Mouse (Mus musculus): ENCODE results near the gene Themis2. TPM values are rescaled to one million over a fixed set of nuclear protein-coding genes. Genes with fewer than 3 reads are reported as not detected.
A peak's percentile ranks its signal among the peaks of the same experiment; 100 is the strongest.
"Not testable (repeated sequence)": the region's sequence is repeated elsewhere in the genome, so short reads cannot be mapped to it uniquely, and the experiment has no call there.

Themis2 gene
- polyA plus RNA-seq, 1 experiment from 2014 or later: 0.28 TPM

GRCm38 (mm10) chr4:132767914-132768876 is 28.0 kb downstream of the Themis2 start, which contains the start of gene Rpa2:
Rpa2 (plus strand) TSS chr4:132768332.
- peak within 1 kb of the TSS; percentile 86 for H3K4me2 ChIP-seq (replicated peaks)
- under 1% methylated on average over 71 of the region's 71 CpGs for WGBS
- peak; percentile 98 for ATAC-seq (replicated peaks)
- no peak within 1 kb of the TSS for H3K27ac ChIP-seq (replicated peaks)
- peak within 1 kb of the TSS; percentile 81 for H3K4me3 ChIP-seq
- no peaks in the 10 kb centered on the region for H3K9me3 ChIP-seq
- H3K9ac ChIP-seq (replicated peaks): peak within 1 kb of the TSS; percentile 60
- H3K4me1 ChIP-seq: peaks cover 12% of the 10 kb centered on the region
- no peaks in the 10 kb centered on the region for H3K27me3 ChIP-seq
- H3K36me3 ChIP-seq: peaks cover 12% of the 10 kb centered on the region

- not testable (repeated sequence) for H3K4me2 ChIP-seq (replicated peaks)
- 90% methylated on average over 3 of the region's 3 CpGs for WGBS
Measured at GRCm38 (mm10) chr4:132763125-132763524, 33.1 kb downstream of the Themis2 start.

DNA sequence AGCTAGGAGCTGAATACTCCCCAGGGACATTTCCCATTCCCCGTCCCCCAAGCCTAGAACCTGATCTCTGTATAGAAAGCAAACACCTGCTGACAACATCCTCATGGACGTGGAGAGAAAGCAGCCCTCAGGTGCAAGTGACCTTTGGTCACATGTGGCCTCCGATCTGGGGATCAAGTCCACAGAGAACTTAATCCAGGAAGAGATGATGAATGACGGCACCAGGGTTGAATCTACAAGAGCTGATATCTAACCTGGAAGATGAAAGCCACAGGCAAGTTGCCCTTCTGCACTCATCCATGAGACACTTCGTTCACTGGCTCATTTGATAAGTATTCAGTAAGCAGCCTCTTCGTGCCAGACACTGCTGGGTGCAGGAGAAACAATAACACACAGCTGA is 33.6 kb downstream of the Themis2 start:
- peaks cover 6% of the 10 kb centered on the region for H3K27me3 ChIP-seq
- H3K4me2 ChIP-seq (replicated peaks): no peak overlapping the region
- no peak overlapping the region for H3K27ac ChIP-seq (replicated peaks)
- no peaks in the 10 kb centered on the region for H3K4me1 ChIP-seq
- H3K4me3 ChIP-seq: no peak overlapping the region
- WGBS: 76% methylated on average over 6 of the region's 6 CpGs
- no peak for ATAC-seq (replicated peaks)
- H3K36me3 ChIP-seq: no peaks in the 10 kb centered on the region
- H3K9me3 ChIP-seq: no peaks in the 10 kb centered on the region
- no peak overlapping the region for H3K9ac ChIP-seq (replicated peaks)

More at GRCm38 (mm10) chr4:132763125-132763524, 33.1 kb downstream of the Themis2 start:
- H3K36me3 ChIP-seq; H3K9me3 ChIP-seq; H3K9ac ChIP-seq (replicated peaks); H3K4me1 ChIP-seq; H3K27me3 ChIP-seq; ATAC-seq (replicated peaks); H3K4me3 ChIP-seq; H3K27ac ChIP-seq (replicated peaks): not testable (repeated sequence)

DNA sequence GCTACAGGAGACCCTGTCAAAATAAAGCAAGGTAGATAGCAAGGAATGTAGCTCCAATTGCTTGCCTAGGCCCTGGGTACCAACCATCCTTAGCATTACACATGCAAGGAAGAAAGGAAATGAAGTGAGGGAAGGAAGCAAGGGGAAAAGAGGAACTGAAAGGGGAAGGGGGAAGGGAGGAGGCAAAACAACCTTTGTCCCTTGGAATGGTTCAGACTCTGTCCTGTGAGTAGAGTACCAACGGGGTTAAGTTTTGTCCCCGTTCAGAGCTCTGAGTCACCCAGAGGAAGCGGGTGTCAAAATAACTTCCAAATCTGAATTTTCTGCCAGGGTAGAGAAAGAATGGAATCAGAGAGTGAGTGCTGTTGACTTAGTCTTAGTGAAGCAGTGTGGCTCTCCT is 35.9 kb downstream of the Themis2 start:
- Histone ChIP-seq H3K4me1 (peaks cover 11% of the 10 kb centered on the region), H3K4me3 (no peak overlapping the region), H3K36me3 (no peaks in the 10 kb centered on the region), H3K27ac (replicated peaks) (no peak overlapping the region), H3K9ac (replicated peaks) (no peak overlapping the region), H3K4me2 (replicated peaks) (no peak overlapping the region), H3K27me3 (peaks cover 10% of the 10 kb centered on the region), H3K9me3 (no peaks in the 10 kb centered on the region)
- WGBS: 81% methylated on average over 3 of the region's 3 CpGs
- ATAC-seq (replicated peaks): no peak

DNA sequence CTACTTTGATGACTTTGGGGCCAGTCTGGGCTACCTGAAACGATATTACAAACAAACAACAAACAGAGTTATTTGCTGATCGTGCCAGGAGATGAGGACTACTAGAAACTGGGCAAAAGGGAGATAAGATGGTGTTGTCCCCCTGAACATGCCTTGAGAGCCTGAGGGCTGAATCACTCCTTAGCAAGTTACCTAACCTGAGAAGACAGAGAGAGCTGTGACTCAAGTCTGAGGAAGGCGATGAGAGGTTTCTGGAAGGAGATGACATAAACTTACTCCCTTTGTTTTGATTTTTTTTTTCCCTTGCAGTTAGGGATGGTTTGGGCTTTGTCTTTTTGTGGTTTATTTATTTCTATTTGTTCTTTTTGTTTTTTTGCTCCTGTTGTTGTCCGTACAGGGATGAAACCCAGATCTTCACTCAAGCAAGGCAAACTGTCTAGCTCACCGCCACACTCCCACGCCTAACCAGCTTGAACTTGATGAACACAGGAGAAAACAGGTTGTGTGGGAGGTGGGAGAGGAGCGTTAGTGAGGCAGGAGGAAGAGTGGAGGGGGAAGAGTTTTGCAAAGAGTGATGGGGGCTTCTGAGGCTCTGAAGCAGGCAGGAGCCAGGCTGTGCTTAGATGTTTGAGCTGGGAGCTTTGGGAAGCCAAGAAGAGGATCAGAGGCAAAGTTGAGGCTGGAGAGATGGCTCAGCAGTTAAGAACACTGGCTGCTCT is 38.4 kb downstream of the Themis2 start:
- 87% methylated on average over 7 of the region's 7 CpGs for WGBS
- H3K9ac ChIP-seq (replicated peaks): no peak overlapping the region
- H3K9me3 ChIP-seq: no peaks in the 10 kb centered on the region
- no peak overlapping the region for H3K4me3 ChIP-seq
- H3K4me2 ChIP-seq (replicated peaks): no peak overlapping the region
- H3K27me3 ChIP-seq: peaks cover 10% of the 10 kb centered on the region
- no peak overlapping the region for H3K27ac ChIP-seq (replicated peaks)
- no peak for ATAC-seq (replicated peaks)
- H3K36me3 ChIP-seq: no peaks in the 10 kb centered on the region
- peaks cover 11% of the 10 kb centered on the region for H3K4me1 ChIP-seq

- Histone ChIP-seq H3K4me3 (peak within 1 kb of the TSS; percentile 42), H3K4me2 (replicated peaks) (peak within 1 kb of the TSS; percentile 87)
- ATAC-seq (replicated peaks): peak; percentile 60; the same call in 1 of the 2 replicates
Measured at GRCm38 (mm10) chr4:132756974-132757373, 39.2 kb downstream of the Themis2 start, which contains the start of gene Smpdl3b. Smpdl3b (minus strand) TSS chr4:132757252.

GRCm38 (mm10) chr4:132752992-132753391 is 43.2 kb downstream of the Themis2 start:
- H3K4me1 ChIP-seq: peaks cover 11% of the 10 kb centered on the region
- 77% methylated on average over 6 of the region's 6 CpGs for WGBS
- H3K27me3 ChIP-seq: peaks cover 8% of the 10 kb centered on the region
- no peak overlapping the region for H3K27ac ChIP-seq (replicated peaks)
- no peak overlapping the region for H3K4me3 ChIP-seq
- no peaks in the 10 kb centered on the region for H3K36me3 ChIP-seq
- no peak for ATAC-seq (replicated peaks)
- H3K9me3 ChIP-seq: no peaks in the 10 kb centered on the region
- no peak overlapping the region for H3K9ac ChIP-seq (replicated peaks)
- H3K4me2 ChIP-seq (replicated peaks): no peak overlapping the region

More at GRCm38 (mm10) chr4:132756974-132757373, 39.2 kb downstream of the Themis2 start, which contains the start of gene Smpdl3b:
- peaks cover 11% of the 10 kb centered on the region for H3K4me1 ChIP-seq
- H3K27ac ChIP-seq (replicated peaks): no peak within 1 kb of the TSS
- H3K36me3 ChIP-seq: no peaks in the 10 kb centered on the region
- no peaks in the 10 kb centered on the region for H3K9me3 ChIP-seq
- H3K9ac ChIP-seq (replicated peaks): peak within 1 kb of the TSS; percentile 50; the same call in 1 of the 2 replicates
- 1% methylated on average over 22 of the region's 22 CpGs for WGBS
- H3K27me3 ChIP-seq: peaks cover 10% of the 10 kb centered on the region

DNA sequence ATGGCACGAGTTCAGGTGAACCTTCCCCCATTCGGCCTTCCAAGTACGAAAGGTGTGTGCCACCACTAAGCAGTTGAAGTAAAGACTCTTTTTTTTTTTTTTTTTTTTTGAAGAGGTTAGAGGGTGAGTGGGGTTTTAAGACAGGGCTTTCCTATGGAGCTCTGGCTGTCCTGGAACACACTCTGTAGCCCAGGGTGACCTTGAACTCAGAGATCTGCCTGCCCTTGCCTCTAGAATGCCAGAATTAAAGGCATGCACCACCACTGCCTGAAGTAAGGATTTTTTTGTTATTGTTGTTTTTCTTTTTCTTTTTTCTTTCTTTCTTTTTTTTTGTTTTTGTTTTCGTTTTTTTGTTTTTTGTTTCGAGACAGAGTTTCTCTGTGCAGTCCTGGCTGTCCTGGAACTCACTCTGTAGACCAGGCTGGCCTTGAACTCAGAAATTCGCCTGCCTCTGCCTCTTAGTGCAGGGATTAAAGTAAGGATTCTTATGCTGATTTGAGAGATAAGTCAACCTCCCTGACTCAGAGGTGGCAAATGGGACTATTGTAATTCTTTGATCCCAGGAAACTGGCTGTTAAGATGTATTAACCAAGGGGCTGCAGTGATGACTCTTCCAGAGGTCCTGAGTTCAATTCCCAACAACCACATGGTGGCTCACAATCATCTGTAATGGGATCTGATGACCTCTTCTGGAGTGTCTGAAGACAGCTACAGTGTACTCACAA is 46.8 kb downstream of the Themis2 start:
- ATAC-seq (replicated peaks): no peak
- Histone ChIP-seq H3K27ac (replicated peaks) (no peak overlapping the region), H3K9me3 (no peaks in the 10 kb centered on the region), H3K36me3 (no peaks in the 10 kb centered on the region), H3K27me3 (no peaks in the 10 kb centered on the region), H3K4me2 (replicated peaks) (no peak overlapping the region), H3K4me1 (0 out of 2 replicates have a peak, but pooled peaks cover 5% of the 10 kb centered on the region), H3K9ac (replicated peaks) (no peak overlapping the region), H3K4me3 (no peak overlapping the region)
- WGBS: 79% methylated on average over 6 of the region's 6 CpGs

DNA sequence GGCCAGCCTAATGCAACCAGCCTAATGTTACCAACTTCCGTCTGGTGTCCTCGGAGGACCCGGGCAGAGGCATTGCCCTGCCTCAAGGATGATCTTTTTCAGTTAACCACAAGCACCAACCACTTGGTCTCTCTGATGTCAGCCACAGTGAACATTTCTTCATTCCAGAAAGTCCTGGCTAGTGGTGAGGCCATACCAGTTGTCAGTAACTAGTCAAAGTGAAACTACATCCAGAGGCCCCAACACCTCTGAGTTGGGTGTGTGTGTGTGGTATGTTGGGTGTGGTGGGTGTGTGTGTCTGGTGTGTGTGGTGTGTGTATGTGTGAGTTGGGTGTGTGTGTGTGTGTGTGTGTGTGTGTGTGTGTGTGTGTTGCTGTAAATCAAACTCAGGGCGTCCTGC is 47.4 kb downstream of the Themis2 start:
- 0 out of 2 replicates have a peak, but pooled peaks cover 8% of the 10 kb centered on the region for H3K4me1 ChIP-seq
- no peak for ATAC-seq (replicated peaks)
- no peaks in the 10 kb centered on the region for H3K36me3 ChIP-seq
- no peak overlapping the region for H3K9ac ChIP-seq (replicated peaks)
- no peaks in the 10 kb centered on the region for H3K27me3 ChIP-seq
- H3K27ac ChIP-seq (replicated peaks): no peak overlapping the region
- no peak overlapping the region for H3K4me2 ChIP-seq (replicated peaks)
- no peak overlapping the region for H3K4me3 ChIP-seq
- 93% methylated on average over 4 of the region's 4 CpGs for WGBS
- no peaks in the 10 kb centered on the region for H3K9me3 ChIP-seq

DNA sequence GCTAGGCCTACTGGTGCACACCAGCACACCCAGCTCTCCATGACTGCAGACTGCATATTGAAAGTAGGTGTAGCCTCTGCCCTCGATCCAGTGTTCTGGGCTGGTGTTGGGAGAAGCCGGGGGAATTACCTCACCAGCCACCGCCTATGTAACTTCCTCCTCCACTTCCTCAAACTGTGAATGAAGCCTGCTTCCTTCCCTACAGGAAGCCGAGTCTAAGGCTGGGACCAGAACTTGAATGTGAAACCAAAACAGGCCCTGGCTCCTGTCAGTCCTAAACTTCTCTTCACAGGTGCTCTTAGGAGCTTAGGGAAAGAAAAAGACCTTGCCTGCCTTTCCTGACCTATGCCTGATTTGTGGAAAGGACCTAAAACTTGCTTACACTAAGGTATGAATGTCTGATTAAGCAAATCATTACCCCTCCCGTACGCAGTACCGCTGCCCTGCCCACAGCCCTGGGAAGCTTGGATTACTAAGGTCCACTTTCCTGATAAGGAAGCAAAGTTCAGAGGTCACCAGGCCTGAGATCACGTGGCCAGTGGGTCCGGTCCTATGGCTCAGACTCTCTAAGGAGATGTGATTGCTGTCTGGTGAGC is 48.4 kb downstream of the Themis2 start:
- H3K27ac ChIP-seq (replicated peaks): no peak overlapping the region
- no peak overlapping the region for H3K4me3 ChIP-seq
- ATAC-seq (replicated peaks): no peak
- no peak overlapping the region for H3K9ac ChIP-seq (replicated peaks)
- no peaks in the 10 kb centered on the region for H3K9me3 ChIP-seq
- no peaks in the 10 kb centered on the region for H3K27me3 ChIP-seq
- 78% methylated on average over 9 of the region's 9 CpGs for WGBS
- H3K4me2 ChIP-seq (replicated peaks): no peak overlapping the region
- H3K36me3 ChIP-seq: no peaks in the 10 kb centered on the region
- 0 out of 2 replicates have a peak, but pooled peaks cover 8% of the 10 kb centered on the region for H3K4me1 ChIP-seq

DNA sequence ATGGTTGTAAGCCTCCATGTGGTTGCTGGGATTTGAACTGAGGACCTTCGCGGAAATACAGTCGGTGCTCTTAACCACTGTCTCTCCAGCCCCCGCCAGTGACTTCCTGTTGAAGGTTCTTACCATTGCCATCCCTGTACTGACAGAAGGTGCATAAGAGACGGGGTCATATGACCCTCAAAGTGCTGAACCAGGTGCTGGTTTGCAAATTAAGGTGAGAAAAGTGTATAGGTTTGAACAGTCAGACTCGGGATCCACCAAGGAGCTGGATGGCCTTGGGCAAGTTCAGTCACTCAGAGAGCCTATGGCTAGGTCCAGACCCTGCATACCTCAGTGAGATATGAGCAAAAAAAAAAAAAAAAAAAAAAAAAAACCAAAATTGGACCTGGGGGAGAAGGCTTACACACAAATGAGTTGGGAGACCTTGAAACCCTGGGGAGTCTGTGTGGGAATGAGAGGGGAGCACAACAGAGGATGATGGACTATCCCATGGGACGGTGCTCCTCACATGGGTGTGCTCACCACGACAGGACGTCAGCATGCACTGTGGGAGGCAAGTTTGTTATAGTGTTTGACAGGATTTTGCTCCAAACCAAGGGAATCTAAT is 49.2 kb downstream of the Themis2 start:
- H3K9ac ChIP-seq (replicated peaks): no peak overlapping the region
- 0 out of 2 replicates have a peak, but pooled peaks cover 8% of the 10 kb centered on the region for H3K4me1 ChIP-seq
- H3K9me3 ChIP-seq: no peaks in the 10 kb centered on the region
- ATAC-seq (replicated peaks): no peak
- H3K27ac ChIP-seq (replicated peaks): no peak overlapping the region
- no peaks in the 10 kb centered on the region for H3K36me3 ChIP-seq
- H3K4me3 ChIP-seq: no peak overlapping the region
- 93% methylated on average over 9 of the region's 9 CpGs for WGBS
- no peak overlapping the region for H3K4me2 ChIP-seq (replicated peaks)
- no peaks in the 10 kb centered on the region for H3K27me3 ChIP-seq

Data from forebrain, embryonic 15.5 days (tissue).